In genomic region chr1:177373226-177373825, GRCm38 (mm10) we compare ENCODE assay signal across 14 mouse cellular contexts.
DNase-seq lines count a peak whose midpoint lies in the region; ATAC-seq lines count a peak whose summit lies in the region.
"Had no signal": no experiment of that assay in that cellular context is flagged by ENCODE, and none has a peak within 500 bp of the region (broad histone marks: within the 10 kb centered on the region; RNA-seq: fewer than 3 reads in every experiment).

No protein-coding gene starts in this region.

- H3K9me3 ChIP-seq in heart, embryonic 13.5 days, result no peaks in the 10 kb centered on the region
- H3K9me3 ChIP-seq in midbrain, embryonic 10.5 days (replicated peaks), result no peaks in the 10 kb centered on the region
- H3K9me3 ChIP-seq in midbrain, embryonic 16.5 days (replicated peaks; ENCODE audit: control insufficient read depth, low read length, poor library complexity, severe bottlenecking), result no peaks in the 10 kb centered on the region
- H3K9me3 ChIP-seq in forebrain, embryonic 14.5 days (replicated peaks; ENCODE audit: control insufficient read depth, low read length), result no peaks in the 10 kb centered on the region

- 0 out of 2 replicates have a peak overlapping the region, but pooled peaks have one; percentile 16 for H3K4me2 ChIP-seq in heart, embryonic 13.5 days
- no peak overlapping the region for H3K4me2 ChIP-seq in midbrain, embryonic 16.5 days (ENCODE audit: low read length)
- 0 out of 2 replicates have a peak overlapping the region, but pooled peaks have one; percentile 2 for H3K4me2 ChIP-seq in forebrain, embryonic 14.5 days (ENCODE audit: low read length)

- no peak overlapping the region for H3K9ac ChIP-seq in heart, embryonic 13.5 days
- H3K9ac ChIP-seq in midbrain, embryonic 16.5 days (ENCODE audit: low read depth, low read length), result no peak overlapping the region
- H3K9ac ChIP-seq in forebrain, embryonic 14.5 days (ENCODE audit: low read length), result no peak overlapping the region
- H3K9ac ChIP-seq: liver, postnatal 0 days had no signal

- peaks cover 8% of the 10 kb centered on the region for H3K4me1 ChIP-seq in heart, embryonic 13.5 days
- peaks cover 30% of the 10 kb centered on the region for H3K4me1 ChIP-seq in midbrain, embryonic 10.5 days
- H3K4me1 ChIP-seq in midbrain, embryonic 16.5 days (ENCODE audit: control insufficient read depth, insufficient read depth, low read length), result peaks cover 4% of the 10 kb centered on the region; the same call in 1 of the 2 replicates
- H3K4me1 ChIP-seq in forebrain, embryonic 14.5 days (ENCODE audit: control insufficient read depth, insufficient read depth, low read length), result peaks cover 17% of the 10 kb centered on the region

- H3K36me3 ChIP-seq in heart, embryonic 13.5 days, result no peaks in the 10 kb centered on the region
- no peaks in the 10 kb centered on the region for H3K36me3 ChIP-seq in midbrain, embryonic 10.5 days
- H3K36me3 ChIP-seq in midbrain, embryonic 16.5 days (ENCODE audit: control insufficient read depth, insufficient read depth, low read length), result no peaks in the 10 kb centered on the region
- H3K36me3 ChIP-seq in forebrain, embryonic 14.5 days (ENCODE audit: control insufficient read depth, insufficient read depth, low read length), result no peaks in the 10 kb centered on the region

- 9% methylated on average over 5 of the region's 5 CpGs for WGBS in heart, embryonic 13.5 days
- WGBS in midbrain, embryonic 10.5 days, result 10% methylated on average over 5 of the region's 5 CpGs
- WGBS in midbrain, embryonic 16.5 days, result 2% methylated on average over 5 of the region's 5 CpGs
- WGBS in forebrain, embryonic 14.5 days, result 0% methylated on average over 5 of the region's 5 CpGs

- no peak for DNase-seq in heart, adult 18-20 months
- no peak for DNase-seq in midbrain, embryonic 10.5 days (ENCODE audit: low spot score)
- peak; percentile 71 for DNase-seq in forebrain, embryonic 14.5 days (ENCODE audit: low spot score)
- peak; percentile 66 for DNase-seq in retina, embryonic 14.5 days (ENCODE audit: low spot score)
- no peak for DNase-seq in thymus, postnatal 4 days
- no peak for DNase-seq in kidney, adult 18-20 months
- DNase-seq: adrenal gland, postnatal 10 days; B cell, adult 2 months; cerebellum, postnatal 14 days; heart, adult 2 months; heart, postnatal 14 days; liver, postnatal 0 days had no signal

- no peak overlapping the region for H3K27ac ChIP-seq in heart, embryonic 13.5 days (replicated peaks)
- H3K27ac ChIP-seq in midbrain, embryonic 10.5 days (replicated peaks), result peak overlapping the region; percentile 59
- H3K27ac ChIP-seq in midbrain, embryonic 16.5 days (ENCODE audit: low read length), result no peak overlapping the region
- H3K27ac ChIP-seq in forebrain, embryonic 14.5 days (ENCODE audit: low read depth, low read length), result peak overlapping the region; percentile 52; the same call in 1 of the 2 replicates
- H3K27ac ChIP-seq: heart, adult 2 months had no signal

- H3K4me3 ChIP-seq in heart, embryonic 13.5 days, result no peak overlapping the region
- H3K4me3 ChIP-seq in midbrain, embryonic 10.5 days, result no peak overlapping the region
- H3K4me3 ChIP-seq in midbrain, embryonic 16.5 days (ENCODE audit: low read depth, low read length), result no peak overlapping the region
- no peak overlapping the region for H3K4me3 ChIP-seq in forebrain, embryonic 14.5 days (ENCODE audit: low read depth, low read length)
- H3K4me3 ChIP-seq: heart, adult 2 months had no signal

- ATAC-seq in heart, embryonic 13.5 days (ENCODE audit: extremely low read depth, insufficient number of reproducible peaks, low FRiP score, low TSS enrichment), result no peak
- ATAC-seq in midbrain, embryonic 16.5 days, result no peak
- ATAC-seq in forebrain, embryonic 14.5 days, result peak; percentile 86
- ATAC-seq: liver, postnatal 0 days had no signal

- H3K27me3 ChIP-seq in heart, embryonic 13.5 days (replicated peaks), result no peaks in the 10 kb centered on the region
- no peaks in the 10 kb centered on the region for H3K27me3 ChIP-seq in midbrain, embryonic 10.5 days (ENCODE audit: low read depth, poor library complexity, severe bottlenecking)
- H3K27me3 ChIP-seq in midbrain, embryonic 16.5 days (ENCODE audit: control insufficient read depth, insufficient read depth, low read depth, low read length), result no peaks in the 10 kb centered on the region
- no peaks in the 10 kb centered on the region for H3K27me3 ChIP-seq in forebrain, embryonic 14.5 days (replicated peaks; ENCODE audit: control insufficient read depth, insufficient read depth, low read length)

Comparison
In these comparisons a context has a peak if more than half of its experiments do, and no peak if none do; other contexts are left out.
1. H3K27ac ChIP-seq: peak in midbrain, embryonic 10.5 days (single experiment) and forebrain, embryonic 14.5 days (single experiment); none in heart, embryonic 13.5 days (single experiment) and midbrain, embryonic 16.5 days (single experiment).
2. DNase-seq: peak in forebrain, embryonic 14.5 days (single experiment) and retina, embryonic 14.5 days (single experiment); none in heart, adult 18-20 months (0 of 2), midbrain, embryonic 10.5 days (single experiment), thymus, postnatal 4 days (single experiment) and kidney, adult 18-20 months (single experiment).